Mouse (Mus musculus) midbrain, embryonic 16.5 days (tissue): ENCODE measurements around the gene Gm10428. TPM values are rescaled to one million over a fixed set of nuclear protein-coding genes. Genes with fewer than 3 reads are reported as not detected.
A peak's percentile ranks its signal among the peaks of the same experiment; 100 is the strongest.
"Not testable (repeated sequence)": the region's sequence is repeated elsewhere in the genome, so short reads cannot be mapped to it uniquely, and the experiment has no call there.

Experiments
- ATAC-seq: fragments of 200-750 bp; cut with Nextera tagmentation; 2 replicates; pipeline ENCODE4 v1.8.0; 2017; ENCODE audit warnings: moderate TSS enrichment
- H3K27ac ChIP-seq: fragments of 300-500 bp; sonication (generic); 2 replicates; pipeline ENCODE4 v1.5.1; 2014; ENCODE audit warnings: mild to moderate bottlenecking, low read length, mixed read lengths
- H3K27me3 ChIP-seq: fragments of 300-500 bp; sonication (generic); 2 replicates; pipeline ENCODE4 v1.6.1; 2014; ENCODE audit warnings: low read depth, low read length, mixed read lengths; ENCODE audit not compliant: control insufficient read depth, insufficient read depth
- H3K36me3 ChIP-seq: fragments of 300-500 bp; sonication (generic); 2 replicates; pipeline ENCODE4 v1.6.1; 2014; ENCODE audit warnings: mild to moderate bottlenecking, low read length, moderate library complexity, mixed read lengths; ENCODE audit not compliant: control insufficient read depth, insufficient read depth
- H3K4me1 ChIP-seq: fragments of 300-500 bp; sonication (generic); 2 replicates; pipeline ENCODE4 v1.6.1; 2014; ENCODE audit warnings: mild to moderate bottlenecking, low read length, mixed read lengths; ENCODE audit not compliant: control insufficient read depth, insufficient read depth
- H3K4me2 ChIP-seq: fragments of 300-500 bp; sonication (generic); 2 replicates; pipeline ENCODE4 v1.6.1; 2014; ENCODE audit warnings: mild to moderate bottlenecking, low read length, mixed read lengths
- H3K4me3 ChIP-seq: fragments of 300-500 bp; sonication (generic); 2 replicates; pipeline ENCODE4 v1.5.1; 2014; ENCODE audit warnings: low read depth, mild to moderate bottlenecking, low read length, moderate library complexity, mixed read lengths
- H3K9ac ChIP-seq: fragments of 300-500 bp; sonication (generic); 2 replicates; pipeline ENCODE4 v1.6.1; 2014; ENCODE audit warnings: low read depth, low read length, mixed read lengths
- H3K9me3 ChIP-seq: fragments of 300-500 bp; sonication (generic); replicated peaks from 2 replicates; pipeline ENCODE4 v1.6.1; 2014; ENCODE audit warnings: mild to moderate bottlenecking, low read length, mixed read lengths; ENCODE audit not compliant: control insufficient read depth, poor library complexity, severe bottlenecking
- WGBS: fragments of 180-500 bp; shearing (Covaris S2); extraction: QIAGEN DNeasy Blood & Tissue Kit; methylation state at CpG from one replicate; pipeline ENCODE4 v1.1.7; 2014; 5-methylcytosine and 5-hydroxymethylcytosine counted together
- polyA plus RNA-seq: library from polyadenylated mRNA; unstranded; fragments of >200 nt; fragmentation: Nextera tagmentation; extraction: Ambion mirVana; gene quantifications from 2 replicates; pipeline ENCODE4 v1.2.1, GENCODE M21; 2015

Gene Gm10428
- polyA plus RNA-seq, 1 experiment from 2014 or later, result not detected

GRCm38 (mm10) chr11:62742261-62742957 is 10.5 kb upstream of the Gm10428 start:
- no peak for ATAC-seq
- no peak overlapping the region for H3K4me3 ChIP-seq
- H3K27me3 ChIP-seq, result no peaks in the 10 kb centered on the region
- H3K9ac ChIP-seq, result no peak overlapping the region
- H3K4me2 ChIP-seq, result no peak overlapping the region
- H3K36me3 ChIP-seq, result no peaks in the 10 kb centered on the region
- H3K9me3 ChIP-seq, result no peaks in the 10 kb centered on the region
- no peak overlapping the region for H3K27ac ChIP-seq
- peaks cover 4% of the 10 kb centered on the region; the same call in 1 of the 2 replicates for H3K4me1 ChIP-seq
- WGBS, result 84% methylated on average over 10 of the region's 10 CpGs

DNA sequence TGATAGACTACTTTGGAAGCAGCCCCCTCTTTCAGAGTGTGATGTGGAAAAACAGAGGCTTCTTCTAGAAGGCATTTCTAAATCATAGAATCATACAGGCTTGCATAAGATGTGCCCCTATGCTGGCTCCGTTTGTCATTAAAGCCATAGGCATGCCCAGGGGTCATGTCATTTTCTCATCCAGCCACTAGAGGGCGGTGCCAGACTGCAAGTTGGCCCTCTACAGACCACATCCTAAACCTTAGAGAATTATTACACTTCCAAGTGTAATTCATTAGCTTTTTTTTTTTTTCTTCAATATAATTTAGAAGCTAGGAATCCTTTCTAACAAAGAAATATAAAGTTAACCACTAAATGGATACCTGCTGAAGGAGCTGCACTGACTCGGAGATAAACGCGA is 8.8 kb upstream of the Gm10428 start:
- H3K9me3 ChIP-seq, result no peaks in the 10 kb centered on the region
- WGBS, result 50% methylated on average over 5 of the region's 5 CpGs
- H3K4me1 ChIP-seq, result peaks cover 4% of the 10 kb centered on the region; the same call in 1 of the 2 replicates
- no peaks in the 10 kb centered on the region for H3K27me3 ChIP-seq
- no peak overlapping the region for H3K27ac ChIP-seq
- no peak overlapping the region for H3K9ac ChIP-seq
- no peaks in the 10 kb centered on the region for H3K36me3 ChIP-seq
- ATAC-seq, result peak; percentile 40; the same call in 1 of the 2 replicates
- no peak overlapping the region for H3K4me2 ChIP-seq
- no peak overlapping the region for H3K4me3 ChIP-seq

GRCm38 (mm10) chr11:62746001-62746533 is 6.8 kb upstream of the Gm10428 start:
- Histone ChIP-seq H3K27ac (peak overlapping the region; percentile 19; the same call in 1 of the 2 replicates), H3K9ac (peak overlapping the region; percentile 53), H3K27me3 (no peaks in the 10 kb centered on the region), H3K4me2 (peak overlapping the region; percentile 58), H3K9me3 (no peaks in the 10 kb centered on the region), H3K4me1 (peaks cover 4% of the 10 kb centered on the region; the same call in 1 of the 2 replicates), H3K4me3 (peak overlapping the region; percentile 36), H3K36me3 (no peaks in the 10 kb centered on the region)
- under 1% methylated on average over 27 of the region's 27 CpGs for WGBS
- peak; percentile 83 for ATAC-seq

GRCm38 (mm10) chr11:62747227-62747626 is 5.7 kb upstream of the Gm10428 start:
- Histone ChIP-seq H3K27me3 (no peaks in the 10 kb centered on the region), H3K27ac (no peak overlapping the region), H3K4me3 (no peak overlapping the region), H3K36me3 (no peaks in the 10 kb centered on the region), H3K9me3 (no peaks in the 10 kb centered on the region), H3K4me1 (peaks cover 4% of the 10 kb centered on the region; the same call in 1 of the 2 replicates), H3K4me2 (no peak overlapping the region), H3K9ac (no peak overlapping the region)
- no peak for ATAC-seq
- WGBS, result 69% methylated on average over 9 of the region's 9 CpGs

- 72% methylated on average over 4 of the region's 4 CpGs for WGBS
- ATAC-seq, result no peak
- Histone ChIP-seq H3K9ac (no peak overlapping the region), H3K4me2 (no peak overlapping the region), H3K27ac (no peak overlapping the region), H3K27me3 (no peaks in the 10 kb centered on the region), H3K4me3 (no peak overlapping the region), H3K36me3 (no peaks in the 10 kb centered on the region), H3K4me1 (peaks cover 4% of the 10 kb centered on the region; the same call in 1 of the 2 replicates), H3K9me3 (no peaks in the 10 kb centered on the region)
Measured at GRCm38 (mm10) chr11:62748062-62748461, 4.8 kb upstream of the Gm10428 start.

DNA sequence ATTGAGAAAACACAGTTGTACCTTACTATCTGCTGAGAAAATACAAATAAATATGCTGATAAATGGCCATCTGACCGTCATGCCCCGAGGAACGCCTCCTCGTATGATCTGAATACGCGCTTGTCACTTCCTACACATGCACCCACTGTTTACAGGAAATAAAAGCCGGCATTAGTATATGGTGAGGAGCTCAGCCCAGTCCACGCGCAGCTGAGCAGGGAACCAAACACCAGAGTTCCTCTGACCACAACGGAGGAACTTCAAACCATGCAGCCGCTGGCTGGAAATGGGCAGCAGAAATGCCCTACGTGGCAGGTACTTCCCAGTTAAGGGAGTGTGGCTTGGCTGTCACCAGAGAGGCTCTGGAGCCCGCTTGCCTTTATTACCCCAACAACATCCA is 3.5 kb upstream of the Gm10428 start:
- H3K9ac ChIP-seq, H3K4me3 ChIP-seq, ATAC-seq, H3K27me3 ChIP-seq, H3K27ac ChIP-seq, H3K9me3 ChIP-seq, H3K36me3 ChIP-seq, H3K4me2 ChIP-seq, H3K4me1 ChIP-seq: not testable (repeated sequence)
- 93% methylated on average over 13 of the region's 13 CpGs for whole genome bisulfite sequencing

GRCm38 (mm10) chr11:62752191-62752590 is 709 bp upstream of the Gm10428 start:
- WGBS, result 77% methylated on average over 11 of the region's 11 CpGs
- no peak for ATAC-seq
- no peaks in the 10 kb centered on the region for H3K27me3 ChIP-seq
- H3K4me3 ChIP-seq, result no peak overlapping the region
- no peaks in the 10 kb centered on the region for H3K36me3 ChIP-seq
- no peaks in the 10 kb centered on the region for H3K9me3 ChIP-seq
- no peaks in the 10 kb centered on the region for H3K4me1 ChIP-seq
- H3K27ac ChIP-seq, result no peak overlapping the region
- no peak overlapping the region for H3K9ac ChIP-seq
- no peak overlapping the region for H3K4me2 ChIP-seq

- peak overlapping the region; percentile 15; the same call in 1 of the 2 replicates for H3K27ac ChIP-seq
- peak overlapping the region; percentile 62 for H3K9ac ChIP-seq
- peak overlapping the region; percentile 40 for H3K4me3 ChIP-seq
- peak overlapping the region; percentile 65 for H3K4me2 ChIP-seq
- ATAC-seq, result peak; percentile 97
- H3K27me3 ChIP-seq, result no peaks in the 10 kb centered on the region
- 6% methylated on average over 36 of the region's 36 CpGs for WGBS
- H3K9me3 ChIP-seq, result no peaks in the 10 kb centered on the region
- no peaks in the 10 kb centered on the region for H3K4me1 ChIP-seq
- no peaks in the 10 kb centered on the region for H3K36me3 ChIP-seq
Measured at GRCm38 (mm10) chr11:62756456-62757142, 3.7 kb downstream of the Gm10428 start.

DNA sequence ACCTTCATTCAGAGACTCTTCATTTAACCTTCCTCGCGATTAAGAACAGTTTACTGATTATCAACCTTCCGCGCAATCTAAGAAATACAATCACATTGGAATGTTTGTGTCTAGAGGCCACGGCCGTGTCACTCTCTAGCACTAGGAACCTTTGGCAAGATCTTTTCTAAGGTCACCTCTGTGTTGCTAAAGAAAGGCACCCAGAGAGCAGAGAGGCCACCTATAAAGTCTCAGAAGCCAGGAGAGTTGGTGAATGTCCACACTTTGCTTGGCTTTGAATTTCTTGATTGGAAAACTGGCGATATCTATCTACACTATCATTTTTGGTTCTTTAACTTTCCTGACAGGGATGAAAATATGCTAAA is 4.2 kb downstream of the Gm10428 start:
- H3K27me3 ChIP-seq, result no peaks in the 10 kb centered on the region
- H3K9me3 ChIP-seq, result no peaks in the 10 kb centered on the region
- ATAC-seq, result peak; percentile 57; the same call in 1 of the 2 replicates
- no peak overlapping the region for H3K27ac ChIP-seq
- peak overlapping the region; percentile 40 for H3K4me3 ChIP-seq
- H3K9ac ChIP-seq, result peak overlapping the region; percentile 62
- WGBS, result 6% methylated on average over 7 of the region's 7 CpGs
- H3K4me1 ChIP-seq, result no peaks in the 10 kb centered on the region
- H3K4me2 ChIP-seq, result peak overlapping the region; percentile 65
- H3K36me3 ChIP-seq, result no peaks in the 10 kb centered on the region
